Mouse (Mus musculus) left cerebral cortex, adult 6 months (tissue): ENCODE data around the gene Soat1. TPM values are rescaled to one million over a fixed set of nuclear protein-coding genes. Genes with fewer than 3 reads are reported as not detected.

Experiments
- long read RNA-seq, 2 experiments: library from polyadenylated mRNA; unstranded; transcript quantifications; one replicate each; pipeline ENCODE4 v2.0.0; 2019 to 2020
- polyA plus RNA-seq: library from polyadenylated mRNA; unstranded; fragments of <200 nt; fragmentation: Nextera tagmentation; gene quantifications from 2 replicates; pipeline ENCODE4 v1.2.3, GENCODE M21; 2021

The Soat1 gene
- 37.3 and 37.8 TPM in 2 replicates for polyA plus RNA-seq
- long read RNA-seq, experiment 1, full-length matches to known transcripts, result 52 of 67 reads
- long read RNA-seq, experiment 1, partial matches to known transcripts, result 2 of 67 reads
- long read RNA-seq, experiment 1, other reads (novel, unspliced or antisense), result 13 of 67 reads
- long read RNA-seq, experiment 2, full-length matches to known transcripts, result 13 of 28 reads
- long read RNA-seq, experiment 2, partial matches to known transcripts, result 1 of 28 reads
- long read RNA-seq, experiment 2, other reads (novel, unspliced or antisense), result 14 of 28 reads

GRCm38 (mm10) chr1:156473961-156474503 is at the start of gene Soat1:
TSS of gene Soat1 (minus strand) at chr1:156474331.

GRCm38 (mm10) chr1:156523842-156524241 is 49.7 kb upstream of the Soat1 start, which contains the start of gene Gm10031:
TSS of gene Gm10031 (plus strand) at chr1:156524012.

GRCm38 (mm10) chr1:156420671-156421297 is 53.3 kb downstream of the Soat1 start, which contains the start of gene Axdnd1:
TSS of gene Axdnd1 (minus strand) at chr1:156421159.

Other genes starting within 250 kb of the Soat1 start
- gene Tdrd5, start 170.7 kb downstream of the Soat1 start, polyA plus RNA-seq, result 0.25 and 0.26 TPM in 2 replicates
- gene Nphs2, start 163.6 kb downstream of the Soat1 start, polyA plus RNA-seq, result 0.17 and 0.35 TPM in 2 replicates
- gene Gm2000, start 108.3 kb downstream of the Soat1 start, polyA plus RNA-seq, result 726 and 1,009 TPM in 2 replicates
- gene Axdnd1, start 53.2 kb downstream of the Soat1 start, polyA plus RNA-seq, result 0.09 TPM in 1 of 2 replicates, not detected in the other
- gene Gm10031, start 49.7 kb upstream of the Soat1 start, polyA plus RNA-seq, result 6.6 and 9.3 TPM in 2 replicates
- gene Abl2, start 84.5 kb upstream of the Soat1 start, polyA plus RNA-seq, result 1.5 and 2.5 TPM in 2 replicates
- 7.8 and 7.9 TPM in 2 replicates for gene Tor3a, start 200.0 kb upstream of the Soat1 start, polyA plus RNA-seq
- gene Fam20b, start 244.8 kb upstream of the Soat1 start, polyA plus RNA-seq, result 12.4 and 18.6 TPM in 2 replicates